Mouse (Mus musculus) left cerebral cortex, adult 18-20 months (tissue): ENCODE data around the gene Mrc2. TPM values are rescaled to one million over a fixed set of nuclear protein-coding genes. Genes with fewer than 3 reads are reported as not detected.

Experiments
- DNase-seq, 2 experiments: peaks; one replicate each; pipeline ENCODE4 v3.0.0; 2021 to 2022; ENCODE audit warnings: low spot score in 2 of 2, mixed read lengths in 1 of 2
- total RNA-seq, 2 experiments: library from RNA; stranded (reverse); gene quantifications; 2 replicates each; pipeline ENCODE4 v1.2.3; 2021

Gene Mrc2
- total RNA-seq, 2 experiments from 2014 or later, result 7.3 to 7.9 TPM

DNA sequence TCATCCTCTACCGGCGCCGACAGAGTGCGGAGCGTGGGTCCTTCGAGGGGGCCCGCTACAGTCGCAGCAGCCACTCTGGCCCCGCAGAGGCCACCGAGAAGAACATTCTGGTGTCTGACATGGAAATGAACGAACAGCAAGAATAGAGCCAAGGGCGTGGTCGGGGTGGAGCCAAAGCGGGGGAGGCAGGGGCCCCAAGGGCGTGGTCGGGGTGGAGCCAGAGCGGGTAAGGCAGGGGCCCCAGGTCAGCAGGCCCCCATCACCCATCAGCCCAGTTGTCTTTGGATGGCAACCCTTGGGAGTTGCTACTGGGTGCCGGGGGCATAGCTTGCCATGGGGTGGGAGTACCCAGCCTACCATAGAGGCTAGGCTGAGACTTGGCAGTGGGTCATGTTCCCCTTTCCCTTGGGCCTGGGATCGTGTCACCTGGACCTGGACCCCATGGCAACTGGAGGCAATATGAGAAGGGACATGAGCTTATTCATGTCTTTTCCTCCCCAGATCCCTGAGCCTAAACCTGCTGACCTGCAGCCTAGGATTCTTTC lies 57.4 kb downstream of the Mrc2 start:
- DNase-seq, result no peak

DNA sequence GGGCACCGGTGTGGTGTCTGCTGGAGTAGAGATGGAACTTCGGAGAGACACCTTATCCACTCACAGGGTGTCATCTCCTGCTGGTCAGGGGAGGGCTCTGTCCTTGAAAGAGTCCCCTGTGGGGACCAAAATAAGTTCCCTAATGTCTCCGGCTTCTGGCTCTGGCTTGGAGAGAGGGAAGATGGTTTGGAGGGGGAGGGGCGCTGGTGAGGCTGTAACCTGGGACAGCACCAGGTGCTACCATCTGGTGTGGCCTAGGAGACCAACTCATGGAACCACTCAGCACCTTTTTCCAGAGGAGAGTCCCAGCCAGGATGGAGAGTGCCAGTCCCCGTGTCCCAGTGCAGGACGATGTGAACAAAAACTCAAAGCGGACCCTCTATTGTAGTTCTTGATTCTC lies 58.2 kb downstream of the Mrc2 start:
- no peak for DNase-seq

- no peak for DNase-seq
Measured at GRCm38 (mm10) chr11:105352152-105352551, 59.7 kb downstream of the Mrc2 start.

- DNase-seq, result no peak
Measured at GRCm38 (mm10) chr11:105352954-105353890, 60.8 kb downstream of the Mrc2 start.

DNA sequence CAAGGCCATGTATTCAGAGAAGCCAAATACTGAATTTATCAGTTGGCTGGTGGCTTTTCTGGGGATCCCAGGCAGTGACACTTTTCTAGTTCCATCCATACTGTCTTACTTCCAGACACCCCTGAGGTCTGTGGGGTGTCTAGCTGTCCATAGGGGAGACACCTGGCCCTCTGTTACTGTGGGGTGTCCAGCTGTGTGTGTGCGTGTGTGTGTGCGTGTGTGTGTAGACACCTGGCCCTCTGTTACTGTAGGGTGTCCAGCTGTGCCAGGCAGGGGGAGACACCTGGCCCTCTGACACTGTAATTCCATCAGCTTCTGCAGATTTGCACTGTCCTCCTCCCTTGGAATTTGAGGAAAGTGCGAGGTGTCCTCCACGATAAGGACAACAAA lies 61.4 kb downstream of the Mrc2 start:
- DNase-seq, result no peak

GRCm38 (mm10) chr11:105356301-105356700 lies 63.9 kb downstream of the Mrc2 start:
- no peak for DNase-seq

DNA sequence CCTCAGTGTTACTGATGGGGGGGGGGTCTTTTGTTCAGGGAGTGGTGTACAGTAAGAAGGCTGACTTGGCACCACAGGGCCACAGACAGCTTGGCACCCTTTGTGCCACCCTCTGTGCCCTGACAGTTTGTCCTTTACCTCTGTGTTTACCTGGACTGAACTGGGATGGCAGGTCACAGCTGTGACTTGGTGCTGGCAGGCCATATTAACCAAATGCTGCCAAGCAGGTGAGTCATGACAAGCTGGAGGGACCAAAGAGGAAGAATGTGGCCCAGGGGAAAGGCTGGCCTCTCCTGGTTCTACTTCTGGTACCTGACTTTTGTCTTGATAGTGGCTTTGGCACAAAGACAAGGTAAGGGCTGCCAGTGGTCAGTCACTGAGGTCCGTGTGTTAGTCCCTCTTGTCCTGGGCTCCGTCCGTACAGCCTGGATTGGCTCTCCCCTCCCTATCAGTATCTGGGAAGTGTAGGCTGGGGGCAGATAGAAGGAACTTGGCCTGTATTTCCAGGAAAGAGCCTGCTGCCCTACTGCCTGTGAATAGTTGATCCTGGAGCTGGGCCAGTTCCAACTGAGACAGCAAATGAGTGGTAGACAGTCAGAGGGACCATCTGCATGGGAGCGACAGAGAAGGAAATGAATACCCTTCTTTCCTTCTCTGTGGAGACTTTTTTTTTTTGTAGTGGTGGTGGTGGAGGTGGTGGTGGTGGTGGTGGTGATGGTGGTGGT lies 69.8 kb downstream of the Mrc2 start:
- DNase-seq, result no peak

DNA sequence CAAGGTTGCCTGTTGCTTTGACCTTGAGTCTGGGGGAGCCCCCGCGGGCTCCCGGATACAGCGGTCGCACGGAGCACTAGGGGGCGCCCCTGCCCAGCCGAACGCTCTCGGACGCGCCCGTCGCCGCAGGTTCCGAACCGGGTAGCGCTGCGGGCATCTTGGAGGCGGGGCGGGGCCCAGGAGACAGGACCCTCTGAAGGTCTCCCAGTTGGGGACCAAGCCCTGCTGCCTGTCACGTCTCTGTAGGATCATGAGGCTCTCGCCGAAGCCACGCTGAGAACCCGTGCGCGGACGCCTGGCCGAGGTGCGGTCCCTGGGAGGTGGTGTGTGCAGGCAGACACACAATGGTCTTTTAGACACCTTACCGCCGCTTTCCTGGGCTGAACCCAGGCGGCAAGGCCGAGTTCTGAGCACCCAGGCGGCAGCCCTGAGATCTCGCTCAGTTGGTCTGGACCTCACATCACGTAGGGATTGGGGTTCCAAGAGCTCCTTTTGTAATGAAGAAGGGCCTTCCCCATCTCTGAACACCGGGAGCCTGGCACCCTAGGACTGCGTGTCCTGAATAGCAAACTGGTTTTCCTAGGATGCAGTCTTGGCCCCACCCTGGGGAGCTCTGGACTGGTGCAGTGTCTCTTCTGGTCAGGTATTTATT lies 70.6 kb downstream of the Mrc2 start:
- peak; percentile 88 to 92 for DNase-seq

DNA sequence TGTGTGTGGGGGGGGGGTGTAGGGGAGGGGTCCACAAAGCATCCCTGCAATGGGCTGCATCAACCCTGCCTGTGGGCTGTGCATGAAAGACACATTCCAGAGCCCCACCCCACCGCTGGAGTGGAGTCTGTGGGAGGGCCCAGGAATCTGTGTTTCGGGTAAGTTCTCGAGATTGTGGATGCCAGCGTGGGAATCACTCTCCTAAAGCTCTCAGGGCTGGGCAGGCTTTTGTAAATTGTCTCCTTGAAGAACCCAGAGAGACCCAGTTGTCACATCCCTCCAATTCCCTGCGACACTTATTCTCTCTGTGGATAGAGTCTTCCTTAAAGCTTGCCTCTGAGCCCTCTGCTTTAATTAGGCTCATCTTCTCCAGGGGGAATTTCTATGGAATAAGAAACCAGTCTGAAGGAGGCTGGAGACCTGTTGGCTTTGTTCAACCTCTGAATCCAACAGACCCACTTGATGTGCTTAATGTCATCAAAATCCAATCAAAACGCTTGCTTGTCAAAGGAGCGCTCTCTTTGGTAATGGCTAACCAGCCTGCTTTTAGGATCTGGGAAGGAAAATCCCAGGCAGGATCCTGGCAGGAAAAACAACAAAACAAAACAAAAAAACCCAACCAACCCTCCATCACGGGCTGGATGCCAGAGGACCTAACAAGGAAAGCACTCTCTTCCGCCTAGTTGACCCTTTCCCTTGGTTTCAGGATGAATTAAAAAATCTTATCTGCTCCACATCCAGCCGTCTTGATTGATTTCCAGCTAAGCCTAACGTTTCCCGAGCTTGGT lies 71.3 kb downstream of the Mrc2 start:
- peak; percentile 73 to 78 for DNase-seq

GRCm38 (mm10) chr11:105364386-105365065 lies 72.1 kb downstream of the Mrc2 start:
- peak; percentile 29 to 31 for DNase-seq

DNA sequence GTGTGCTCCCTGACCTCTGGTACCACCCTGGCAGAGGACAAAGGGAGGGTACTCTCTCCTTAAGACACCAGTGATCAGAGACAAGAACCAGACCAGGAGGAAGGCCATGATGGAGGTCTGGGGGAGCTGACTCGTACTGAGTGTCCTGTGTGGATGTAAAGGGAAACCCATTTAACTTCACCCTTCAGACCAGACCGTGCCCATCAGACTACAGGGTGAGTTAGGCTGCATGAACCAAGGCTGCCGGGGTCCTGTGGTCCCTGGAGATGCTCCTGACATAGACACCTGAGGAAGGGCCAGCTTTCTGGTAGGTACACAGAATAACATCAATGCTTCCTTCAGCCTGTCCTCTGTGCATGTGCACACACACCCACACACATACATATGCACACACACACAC lies 73.2 kb downstream of the Mrc2 start:
- no peak for DNase-seq

GRCm38 (mm10) chr11:105366051-105366450 lies 73.6 kb downstream of the Mrc2 start:
- DNase-seq, result no peak

GRCm38 (mm10) chr11:105367163-105367562 lies 74.7 kb downstream of the Mrc2 start:
- no peak for DNase-seq

DNA sequence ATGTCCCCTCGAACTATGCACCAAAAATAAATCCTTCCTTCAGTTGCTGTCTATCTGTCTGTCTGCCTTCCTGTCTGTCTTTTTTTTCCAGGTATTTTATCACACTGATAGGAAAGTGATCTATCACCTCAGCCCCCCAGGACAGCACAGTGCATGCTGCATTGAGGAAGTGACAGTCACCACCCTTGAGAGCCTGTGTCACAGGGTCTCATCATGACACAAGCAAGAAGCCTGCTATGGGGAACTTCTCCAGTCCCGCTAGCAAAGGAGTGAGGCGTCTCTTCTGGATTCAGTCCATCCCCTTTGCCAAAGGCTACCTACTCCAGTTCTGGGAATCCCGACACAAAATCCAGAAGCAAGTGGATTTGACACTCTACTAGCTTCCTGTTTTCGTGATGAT lies 76.4 kb downstream of the Mrc2 start:
- DNase-seq, result no peak

DNA sequence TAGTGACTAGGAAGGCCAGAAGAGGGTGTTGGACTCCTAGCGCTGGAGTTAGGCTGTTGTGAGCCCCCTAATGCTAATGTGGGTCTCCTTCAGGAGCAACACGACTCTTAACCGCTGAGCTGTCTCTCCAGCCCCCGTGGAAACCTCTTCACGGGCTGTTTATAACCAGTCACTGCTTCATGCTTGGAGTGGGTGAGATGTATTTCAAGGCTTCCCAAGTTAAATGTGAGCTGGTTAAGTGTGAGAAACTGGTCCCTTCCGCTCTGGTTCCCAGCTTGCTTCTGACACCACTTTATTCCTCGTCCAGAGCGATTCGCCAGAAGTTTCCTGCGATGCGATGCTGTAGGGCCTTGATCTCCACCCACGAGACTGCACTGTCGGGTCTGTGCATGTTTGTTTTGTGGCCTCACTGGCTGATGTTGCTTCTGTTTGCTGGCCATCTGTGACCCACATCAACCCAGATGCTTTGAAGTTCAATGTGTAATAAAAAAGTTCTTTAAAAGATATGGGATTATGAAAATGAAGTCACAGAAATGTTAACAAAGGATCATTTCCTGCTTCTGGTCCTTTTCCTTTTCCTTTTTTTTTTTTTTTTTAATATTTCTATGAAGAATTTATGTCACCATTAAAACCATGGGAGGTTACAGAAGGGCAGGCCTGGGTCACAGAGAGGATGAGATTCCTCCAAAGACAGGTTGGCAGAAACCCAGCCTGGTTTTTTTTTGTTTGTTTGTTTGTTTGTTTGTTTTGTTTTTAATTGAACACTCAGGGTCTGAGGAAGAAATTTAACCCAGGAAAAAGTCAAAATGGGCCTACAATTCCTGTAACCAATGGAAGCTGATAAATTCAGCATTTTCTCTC lies 77.3 kb downstream of the Mrc2 start:
- DNase-seq, result peak in 1 of 2 experiments; percentile 20

DNA sequence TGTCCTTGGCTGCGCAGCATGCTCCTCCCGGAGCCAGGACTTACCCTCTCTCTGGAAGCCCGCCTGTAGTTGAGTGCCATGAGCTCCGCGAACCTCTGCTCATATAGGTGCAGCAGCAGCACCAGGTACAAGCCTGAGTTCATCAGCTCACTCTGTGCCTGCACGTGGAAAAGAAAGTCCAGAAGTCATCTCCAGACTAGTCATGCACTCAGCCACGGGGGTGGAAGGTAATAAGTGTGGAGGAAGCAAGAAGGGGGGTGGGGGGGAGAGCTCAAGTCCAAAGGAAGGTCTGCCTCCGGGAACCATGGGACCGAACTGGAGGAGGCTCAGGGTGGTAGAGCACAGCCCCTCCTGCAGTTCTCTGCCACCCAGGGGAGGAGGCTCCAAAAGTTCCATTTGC lies 79.4 kb downstream of the Mrc2 start:
- DNase-seq, result no peak

- no peak for DNase-seq
Measured at GRCm38 (mm10) chr11:105373881-105374280, 81.4 kb downstream of the Mrc2 start.

GRCm38 (mm10) chr11:105374526-105375175 lies 82.2 kb downstream of the Mrc2 start:
- no peak for DNase-seq

- no peak for DNase-seq
Measured at GRCm38 (mm10) chr11:105375821-105376235, 83.4 kb downstream of the Mrc2 start.
